Mouse (Mus musculus) testis, adult 2 months (tissue): ENCODE results near the gene Nom1. TPM values are rescaled to one million over a fixed set of nuclear protein-coding genes. Genes with fewer than 3 reads are reported as not detected.

Experiments used
- H3K27ac ChIP-seq: fragments of 200-500 bp; 2 replicates; pipeline ENCODE4 v1.5.1; 2012; ENCODE audit warnings: low read depth, low read length; ENCODE audit not compliant: control insufficient read depth, insufficient read depth
- H3K27me3 ChIP-seq: fragments of 200-500 bp; 2 replicates; pipeline ENCODE4 v1.6.1; 2012; ENCODE audit warnings: mild to moderate bottlenecking, low read length, moderate library complexity; ENCODE audit not compliant: control insufficient read depth, insufficient read depth
- H3K36me3 ChIP-seq: fragments of 200-500 bp; 2 replicates; pipeline ENCODE4 v1.6.1; 2012; ENCODE audit warnings: mild to moderate bottlenecking, low read length; ENCODE audit not compliant: control insufficient read depth, insufficient read depth
- H3K4me1 ChIP-seq: fragments of 200-500 bp; 2 replicates; pipeline ENCODE4 v1.6.1; 2012; ENCODE audit warnings: low read length; ENCODE audit not compliant: control insufficient read depth, insufficient read depth
- H3K4me3 ChIP-seq: fragments of 200-500 bp; 2 replicates; pipeline ENCODE4 v1.5.1; 2012; ENCODE audit warnings: low read depth, mild to moderate bottlenecking, low read length, moderate library complexity, mixed read lengths; ENCODE audit not compliant: control insufficient read depth
- CTCF ChIP-seq: fragments of 200-500 bp; IDR thresholded peaks from 2 replicates; pipeline ENCODE4 v1.5.1; 2012; ENCODE audit warnings: low read depth, mild to moderate bottlenecking, inconsistent platforms, low read length, moderate library complexity; ENCODE audit not compliant: control insufficient read depth, insufficient read depth, insufficient replicate concordance
- POLR2A ChIP-seq: fragments of 200-500 bp; IDR thresholded peaks from 2 replicates; pipeline ENCODE4 v1.6.1; 2012; ENCODE audit warnings: low read depth, mild to moderate bottlenecking, inconsistent platforms, low read length, moderate library complexity; ENCODE audit not compliant: control insufficient read depth
- polyA plus RNA-seq: library from polyadenylated mRNA; depleted of rRNA; stranded (reverse); fragments of >200 nt; gene quantifications from 2 replicates; pipeline ENCODE4 v1.2.3, GENCODE M21; 2012

The Nom1 gene
- polyA plus RNA-seq, 1 experiment, result 8.5 TPM

DNA sequence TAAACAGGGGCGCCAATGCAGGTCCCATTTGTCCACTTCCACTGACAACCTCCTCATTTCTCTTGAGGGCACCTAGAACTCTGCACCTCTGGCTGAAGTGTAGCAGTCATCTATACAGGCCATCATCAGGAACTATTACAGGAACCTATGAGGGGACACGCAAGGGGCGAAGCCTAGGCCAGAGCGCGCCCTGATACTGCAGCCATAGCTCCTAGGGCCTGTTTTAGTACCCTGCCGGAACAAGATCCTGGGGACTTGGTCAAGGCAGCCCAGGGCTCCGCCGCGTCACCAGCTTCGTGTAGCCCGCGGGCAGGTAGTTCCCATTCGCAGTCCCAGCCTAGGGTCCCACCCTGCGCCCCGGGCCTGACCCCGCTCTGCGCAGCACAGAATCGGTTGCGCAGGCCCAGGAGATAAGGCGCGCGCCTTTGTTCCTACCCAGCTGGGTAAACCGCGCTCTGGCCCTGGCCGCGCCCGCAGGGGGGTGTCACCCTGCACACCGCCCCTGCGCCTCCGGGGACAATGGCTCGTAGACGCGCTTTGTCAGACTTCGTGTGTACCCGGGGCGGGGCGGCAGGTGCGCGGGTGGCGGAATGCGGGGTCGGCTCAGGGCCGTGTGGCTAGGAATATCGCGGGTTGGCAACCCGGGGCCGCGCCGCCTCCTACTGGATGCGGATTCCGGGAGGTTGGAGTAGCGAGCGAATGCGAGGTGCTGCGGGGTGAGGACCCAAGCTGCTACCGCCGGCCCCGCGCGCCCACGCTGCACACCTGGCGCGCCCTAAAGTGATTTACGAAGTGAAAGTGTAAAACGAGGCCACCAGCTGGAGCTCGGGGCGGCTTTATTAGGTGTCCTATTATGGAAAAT lies 33.3 kb downstream of the Nom1 start:
- peak overlapping the region; percentile 38 for H3K4me3 ChIP-seq
- H3K4me1 ChIP-seq, result peaks cover 6% of the 10 kb centered on the region
- TF ChIP-seq POLR2A, result no peak
- no peak for TF ChIP-seq CTCF
- no peak overlapping the region for H3K27ac ChIP-seq
- no peaks in the 10 kb centered on the region for H3K36me3 ChIP-seq
- no peaks in the 10 kb centered on the region; the same call in 1 of the 2 replicates for H3K27me3 ChIP-seq

DNA sequence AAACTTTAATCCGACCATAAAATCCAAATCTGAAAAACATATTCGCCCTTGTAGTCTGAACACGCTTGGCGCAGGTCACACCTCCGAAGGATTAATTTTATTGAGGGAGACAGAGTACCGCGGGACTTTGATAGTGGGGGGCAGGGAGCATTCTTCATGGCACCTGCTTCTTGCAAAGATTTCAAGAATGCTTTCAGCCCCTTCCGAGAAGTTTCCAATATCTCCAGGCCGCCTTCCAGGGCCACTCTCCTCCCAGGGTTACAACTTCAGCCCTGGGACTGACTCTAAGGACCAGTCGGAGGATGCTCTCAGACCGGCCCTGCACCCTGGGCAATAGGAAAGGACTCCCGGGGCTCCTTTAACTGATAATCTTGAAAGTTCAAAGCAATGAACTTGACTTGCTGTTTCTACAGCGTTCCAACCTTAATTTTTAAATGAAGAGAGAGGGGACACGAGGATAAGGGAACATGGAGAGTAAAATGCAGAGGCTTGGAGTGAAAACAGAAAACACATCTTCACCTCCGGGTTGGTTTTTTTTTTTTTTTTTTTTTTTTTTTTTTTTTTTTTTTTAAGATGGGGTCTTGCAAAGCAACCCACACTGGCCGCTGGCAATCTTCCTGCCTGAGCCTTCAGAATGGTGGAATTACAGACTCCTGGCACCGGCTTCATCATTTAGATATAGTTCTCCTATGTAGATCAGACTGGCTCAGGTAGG lies 34.0 kb downstream of the Nom1 start:
- TF ChIP-seq CTCF (no peak), POLR2A (no peak)
- H3K4me1 ChIP-seq, result peaks cover 6% of the 10 kb centered on the region
- no peaks in the 10 kb centered on the region for H3K36me3 ChIP-seq
- H3K27me3 ChIP-seq, result no peaks in the 10 kb centered on the region; the same call in none of the 2 replicates
- H3K4me3 ChIP-seq, result peak overlapping the region; percentile 38
- H3K27ac ChIP-seq, result no peak overlapping the region

DNA sequence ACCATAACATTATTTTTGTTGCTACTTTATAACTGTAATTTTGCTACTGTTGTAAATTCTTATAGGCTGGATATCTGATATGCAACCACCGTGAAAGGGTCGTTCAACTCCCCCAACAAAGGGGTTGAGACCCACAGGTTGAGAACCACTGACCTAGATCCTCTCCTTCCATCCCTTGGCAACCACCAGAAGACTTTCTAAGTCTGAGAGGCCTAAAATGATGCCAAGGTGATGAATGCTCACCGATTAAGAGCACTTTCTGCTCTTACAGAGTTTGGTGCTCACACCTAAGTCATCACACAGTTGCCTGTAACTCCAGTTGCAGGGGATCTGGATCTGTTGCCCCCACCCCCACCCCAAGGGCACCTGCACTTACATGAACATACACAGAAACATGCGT lies 35.0 kb downstream of the Nom1 start:
- Histone ChIP-seq H3K4me3 (no peak overlapping the region), H3K27me3 (peaks cover 2% of the 10 kb centered on the region), H3K36me3 (no peaks in the 10 kb centered on the region), H3K27ac (no peak overlapping the region), H3K4me1 (peaks cover 9% of the 10 kb centered on the region)
- no peak for TF ChIP-seq CTCF
- TF ChIP-seq POLR2A, result no peak

DNA sequence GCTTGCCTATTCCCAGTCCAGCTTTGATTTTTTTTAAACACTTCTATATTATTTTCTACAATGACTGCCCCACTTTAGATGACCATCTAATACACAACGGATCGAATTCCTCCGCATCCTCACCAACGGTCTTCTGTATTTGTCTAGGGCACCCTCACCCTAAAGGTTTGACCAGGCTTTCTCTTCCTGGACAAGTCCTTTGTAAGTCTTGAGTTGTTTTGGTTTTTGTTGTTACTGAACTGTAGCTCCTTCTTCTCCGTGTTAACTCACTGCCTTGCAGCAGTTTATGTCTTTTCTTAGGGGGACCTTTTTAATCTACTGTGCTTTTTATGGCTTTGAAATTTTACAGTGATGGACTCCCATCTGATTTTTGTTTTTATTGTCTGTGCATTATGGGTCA lies 35.8 kb downstream of the Nom1 start:
- H3K27me3 ChIP-seq, result peaks cover 2% of the 10 kb centered on the region
- H3K27ac ChIP-seq, result no peak overlapping the region
- no peak overlapping the region for H3K4me3 ChIP-seq
- peaks cover 9% of the 10 kb centered on the region for H3K4me1 ChIP-seq
- no peaks in the 10 kb centered on the region for H3K36me3 ChIP-seq
- no peak for TF ChIP-seq POLR2A
- TF ChIP-seq CTCF, result no peak

DNA sequence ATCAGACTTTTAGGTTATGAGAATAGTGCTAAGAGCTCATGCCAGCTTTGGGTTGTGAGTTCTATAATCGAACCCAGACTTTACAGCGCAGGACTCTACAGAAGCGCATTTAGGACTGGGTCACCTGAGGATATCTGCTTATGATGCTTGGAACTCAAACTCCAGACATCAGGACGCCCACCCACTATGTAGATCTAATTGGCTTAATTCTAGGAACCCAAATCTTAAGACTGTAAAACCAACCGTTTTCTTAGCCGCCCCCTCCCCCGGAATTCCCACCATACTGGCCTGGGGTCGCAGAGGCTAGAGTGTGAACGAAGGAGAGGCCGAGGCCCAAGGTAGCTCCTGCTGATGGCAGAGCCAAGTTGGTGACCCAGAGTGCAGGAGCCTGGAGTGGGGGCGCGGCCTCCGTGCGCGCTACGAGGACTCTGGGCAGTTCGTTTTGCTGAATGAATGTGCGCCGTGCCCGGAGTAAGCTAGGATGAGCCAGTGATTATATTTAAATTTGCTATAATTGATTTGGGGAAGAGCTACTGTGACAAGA lies 36.5 kb downstream of the Nom1 start:
- Histone ChIP-seq H3K4me1 (peaks cover 9% of the 10 kb centered on the region), H3K27ac (no peak overlapping the region), H3K4me3 (no peak overlapping the region), H3K27me3 (peaks cover 2% of the 10 kb centered on the region), H3K36me3 (no peaks in the 10 kb centered on the region)
- TF ChIP-seq CTCF, result no peak
- TF ChIP-seq POLR2A, result no peak

DNA sequence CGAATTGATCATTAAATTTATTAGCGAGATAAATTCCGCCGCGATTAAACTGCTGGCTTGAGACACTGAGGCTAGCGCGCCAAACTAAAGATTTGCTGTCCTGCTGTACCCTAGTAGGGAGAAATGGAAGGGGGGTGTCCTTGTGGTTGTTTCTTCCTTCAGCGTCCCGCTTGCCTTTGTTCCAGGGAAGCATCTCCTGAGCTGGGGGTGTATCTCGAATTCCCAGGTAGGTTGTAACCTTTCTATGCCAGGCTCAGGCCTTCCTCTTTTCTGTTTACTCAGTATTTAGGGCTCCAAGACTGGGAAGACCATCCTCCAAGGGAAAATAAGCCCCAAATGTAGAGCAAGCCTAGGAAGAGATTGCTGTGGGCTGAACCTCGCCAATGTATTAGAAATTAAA lies 36.9 kb downstream of the Nom1 start:
- peaks cover 9% of the 10 kb centered on the region for H3K4me1 ChIP-seq
- no peak overlapping the region for H3K4me3 ChIP-seq
- no peak overlapping the region for H3K27ac ChIP-seq
- H3K36me3 ChIP-seq, result no peaks in the 10 kb centered on the region
- TF ChIP-seq CTCF, result no peak
- TF ChIP-seq POLR2A, result no peak
- H3K27me3 ChIP-seq, result peaks cover 2% of the 10 kb centered on the region

DNA sequence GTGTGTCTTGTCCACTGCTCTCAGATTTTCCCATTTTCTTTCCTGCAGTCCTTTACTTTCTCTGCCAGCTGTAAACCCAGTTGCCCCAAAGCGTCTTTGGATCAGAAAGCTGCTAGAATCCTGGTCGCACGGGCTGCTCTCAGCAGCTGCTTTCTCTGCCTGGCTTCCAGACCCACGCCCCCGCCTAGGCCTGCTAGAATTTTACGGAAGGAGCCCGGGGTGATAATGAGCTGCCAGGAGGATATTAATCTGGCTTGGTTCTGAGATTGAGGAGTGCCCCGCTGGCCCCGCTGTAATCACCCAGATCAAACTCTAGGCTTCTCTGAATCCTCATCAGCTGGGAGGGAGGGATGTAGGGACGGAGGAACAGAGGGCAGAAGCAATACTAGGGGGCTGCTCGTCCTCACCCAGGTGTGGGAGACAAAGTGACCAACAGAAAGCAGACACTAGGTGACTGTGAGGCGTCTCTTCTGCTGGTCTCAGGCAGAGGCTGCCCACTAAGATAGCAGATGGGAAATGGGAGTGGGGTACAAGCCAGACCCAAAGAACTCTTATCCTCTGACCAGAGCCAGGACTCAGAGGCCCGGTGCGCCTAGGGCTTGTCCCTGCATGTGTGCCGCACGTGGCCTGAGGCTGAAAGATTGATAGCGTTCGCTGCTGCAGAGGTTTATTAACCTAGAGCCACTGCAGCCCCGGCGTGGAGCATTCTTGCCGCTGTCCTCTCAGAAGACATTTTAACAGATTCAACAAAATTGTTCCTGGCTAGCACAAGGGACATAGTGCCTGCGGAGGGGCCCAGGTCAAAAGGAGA lies 37.6 kb downstream of the Nom1 start:
- H3K4me3 ChIP-seq, result no peak overlapping the region
- no peak overlapping the region for H3K27ac ChIP-seq
- no peaks in the 10 kb centered on the region for H3K36me3 ChIP-seq
- TF ChIP-seq CTCF, result no peak
- TF ChIP-seq POLR2A, result no peak
- peaks cover 9% of the 10 kb centered on the region for H3K4me1 ChIP-seq
- H3K27me3 ChIP-seq, result peaks cover 2% of the 10 kb centered on the region
